Mouse (Mus musculus) kidney, embryonic 15.5 days (tissue): Measurements from ENCODE around the gene Eif5. TPM values are rescaled to one million over a fixed set of nuclear protein-coding genes. Genes with fewer than 3 reads are reported as not detected.

Experiments
- ATAC-seq: fragments of 200-750 bp; cut with Nextera tagmentation; replicated peaks from 2 replicates; pipeline ENCODE4 v1.8.0; 2017; ENCODE audit warnings: moderate TSS enrichment; ENCODE audit not compliant: low FRiP score
- H3K27ac ChIP-seq: fragments of 300-500 bp; sonication (generic); 2 replicates; pipeline ENCODE4 v1.5.1; 2015; ENCODE audit warnings: mild to moderate bottlenecking, inconsistent platforms
- H3K27me3 ChIP-seq: fragments of 300-500 bp; sonication (generic); 2 replicates; pipeline ENCODE4 v1.6.1; 2015; ENCODE audit warnings: inconsistent platforms
- H3K36me3 ChIP-seq: fragments of 300-500 bp; sonication (generic); 2 replicates; pipeline ENCODE4 v1.6.1; 2015; ENCODE audit warnings: inconsistent platforms
- H3K4me1 ChIP-seq: fragments of 300-500 bp; sonication (generic); 2 replicates; pipeline ENCODE4 v1.6.1; 2015; ENCODE audit warnings: inconsistent platforms
- H3K4me2 ChIP-seq: fragments of 300-500 bp; sonication (generic); 2 replicates; pipeline ENCODE4 v1.6.1; 2015; ENCODE audit warnings: moderate library complexity, mild to moderate bottlenecking, inconsistent platforms
- H3K4me3 ChIP-seq: fragments of 300-500 bp; sonication (generic); replicated peaks from 2 replicates; pipeline ENCODE4 v1.5.1; 2015; ENCODE audit warnings: mild to moderate bottlenecking, inconsistent platforms
- H3K9ac ChIP-seq: fragments of 300-500 bp; sonication (generic); 2 replicates; pipeline ENCODE4 v1.6.1; 2015; ENCODE audit warnings: mild to moderate bottlenecking, inconsistent platforms
- H3K9me3 ChIP-seq: fragments of 300-500 bp; sonication (generic); replicated peaks from 2 replicates; pipeline ENCODE4 v1.6.1; 2016; ENCODE audit warnings: inconsistent platforms
- WGBS: fragments of 180-500 bp; shearing (Covaris S2); methylation state at CpG from one replicate; pipeline ENCODE4 v1.1.7; 2015; ENCODE audit warnings: mixed read lengths; 5-methylcytosine and 5-hydroxymethylcytosine counted together
- polyA plus RNA-seq: library from polyadenylated mRNA; unstranded; fragments of >200 nt; fragmentation: Nextera tagmentation; extraction: Ambion mirVana; gene quantifications from 2 replicates; pipeline ENCODE4 v1.2.1, GENCODE M21; 2015

The Eif5 gene
- polyA plus RNA-seq, 1 experiment from 2014 or later = 577 TPM

DNA sequence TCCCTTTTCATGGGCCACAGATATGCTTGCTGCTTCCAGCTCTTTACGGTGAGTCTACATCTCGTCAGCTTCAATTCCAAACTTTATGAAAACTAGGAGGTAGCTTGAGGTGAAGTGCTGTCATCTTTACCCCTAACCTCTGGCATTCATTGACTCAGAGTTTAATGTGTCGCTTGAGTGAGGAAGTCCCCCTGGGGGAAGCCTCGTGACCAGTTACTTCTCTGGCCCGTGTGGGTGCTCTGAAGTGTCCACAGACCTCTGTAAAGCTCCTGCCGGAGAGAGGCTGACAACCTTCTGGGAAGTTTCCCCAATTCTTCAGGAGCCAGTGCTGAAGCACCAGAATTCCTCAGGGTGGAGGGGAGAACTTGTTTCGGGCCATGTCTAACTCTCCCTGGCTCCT, 34.6 kb downstream of the Eif5 start:
- peak overlapping the region; percentile 78 for H3K4me2 ChIP-seq
- no peak overlapping the region for H3K9ac ChIP-seq
- 60% methylated on average over 7 of the region's 7 CpGs for WGBS
- H3K4me3 ChIP-seq = peak overlapping the region; percentile 90; the same call in 1 of the 2 replicates
- peak overlapping the region; percentile 97 for H3K27ac ChIP-seq
- H3K9me3 ChIP-seq = no peaks in the 10 kb centered on the region
- peaks cover 39% of the 10 kb centered on the region for H3K4me1 ChIP-seq
- H3K27me3 ChIP-seq = no peaks in the 10 kb centered on the region
- H3K36me3 ChIP-seq = no peaks in the 10 kb centered on the region
- ATAC-seq = no peak

DNA sequence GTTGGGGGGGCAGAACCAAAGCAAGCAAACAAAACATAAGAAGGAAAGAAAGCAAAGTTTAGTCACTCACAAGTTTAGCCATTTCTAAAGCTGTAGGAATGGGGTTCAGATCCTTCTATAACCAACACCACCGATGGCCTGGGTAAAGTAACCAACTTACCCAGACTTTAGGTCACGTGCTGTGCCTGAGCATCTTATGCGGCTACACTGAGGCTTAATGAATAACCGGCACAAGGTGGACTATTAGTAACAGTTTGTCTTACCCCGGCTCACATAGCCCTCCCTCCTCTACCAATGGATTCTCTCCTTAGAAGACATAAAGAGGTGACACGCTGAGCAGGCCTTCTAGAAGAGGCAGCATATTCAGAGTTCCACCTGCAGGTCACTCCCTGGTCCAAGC, 35.5 kb downstream of the Eif5 start:
- peaks cover 39% of the 10 kb centered on the region for H3K4me1 ChIP-seq
- WGBS = 39% methylated on average over 6 of the region's 6 CpGs
- no peaks in the 10 kb centered on the region for H3K36me3 ChIP-seq
- H3K4me2 ChIP-seq = peak overlapping the region; percentile 78
- 0 out of 2 replicates have a peak, but pooled peaks have one; percentile 26 for ATAC-seq
- no peaks in the 10 kb centered on the region for H3K27me3 ChIP-seq
- H3K27ac ChIP-seq = peak overlapping the region; percentile 97
- H3K4me3 ChIP-seq = peak overlapping the region; percentile 90
- peak overlapping the region; percentile 43 for H3K9ac ChIP-seq
- H3K9me3 ChIP-seq = no peaks in the 10 kb centered on the region

DNA sequence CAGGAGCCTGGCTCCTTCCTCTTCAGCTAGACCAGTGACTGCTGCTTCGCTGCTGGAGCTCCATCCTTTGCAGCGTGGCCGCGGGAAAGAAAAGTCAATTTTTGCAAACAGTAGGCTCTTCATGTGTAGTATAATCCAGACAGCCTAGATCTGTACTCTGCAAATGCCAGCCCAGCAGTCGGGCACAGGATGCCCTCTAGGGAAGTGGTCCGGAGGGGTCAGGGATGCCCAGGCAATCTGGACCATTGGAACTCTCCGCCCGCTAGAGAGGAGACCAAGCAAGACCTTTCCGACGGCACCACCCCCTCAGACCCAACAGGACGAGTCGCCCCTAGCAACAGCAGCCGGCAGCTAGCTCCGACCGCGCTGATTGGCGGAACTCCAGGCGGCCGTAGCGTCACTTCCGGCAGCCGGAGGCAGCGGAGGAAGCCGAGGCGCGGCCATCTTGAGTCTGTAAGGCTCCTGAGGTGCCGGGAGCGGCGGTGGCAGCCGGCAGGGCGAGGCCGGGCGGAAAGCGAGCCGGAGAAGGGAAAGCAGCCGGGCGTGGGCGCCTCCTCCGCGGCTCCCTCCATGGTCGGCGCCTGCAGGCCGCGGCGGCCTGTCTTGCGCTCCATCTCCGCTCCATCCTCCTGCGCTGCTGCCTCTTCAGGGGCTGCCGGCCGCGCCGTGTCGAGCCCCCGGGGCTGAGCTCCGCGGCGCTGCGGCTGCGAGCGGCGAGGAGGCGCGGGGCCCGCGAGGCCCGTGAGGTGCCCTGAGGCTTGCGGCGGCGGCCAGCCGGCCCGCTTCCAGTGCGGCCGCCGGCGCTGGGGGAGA, 36.5 kb downstream of the Eif5 start, which contains the start of gene Mark3:
Mark3 (plus strand) TSS at position 450 of the 813 bp plus-strand sequence.
- H3K4me3 ChIP-seq = peak within 1 kb of the TSS; percentile 90
- peaks cover 39% of the 10 kb centered on the region for H3K4me1 ChIP-seq
- no peaks in the 10 kb centered on the region for H3K36me3 ChIP-seq
- H3K27me3 ChIP-seq = no peaks in the 10 kb centered on the region
- WGBS = under 1% methylated on average over 74 of the region's 75 CpGs
- peak; percentile 98 for ATAC-seq
- no peaks in the 10 kb centered on the region for H3K9me3 ChIP-seq
- H3K27ac ChIP-seq = peak within 1 kb of the TSS; percentile 97
- H3K4me2 ChIP-seq = peak within 1 kb of the TSS; percentile 78
- H3K9ac ChIP-seq = peak within 1 kb of the TSS; percentile 99

DNA sequence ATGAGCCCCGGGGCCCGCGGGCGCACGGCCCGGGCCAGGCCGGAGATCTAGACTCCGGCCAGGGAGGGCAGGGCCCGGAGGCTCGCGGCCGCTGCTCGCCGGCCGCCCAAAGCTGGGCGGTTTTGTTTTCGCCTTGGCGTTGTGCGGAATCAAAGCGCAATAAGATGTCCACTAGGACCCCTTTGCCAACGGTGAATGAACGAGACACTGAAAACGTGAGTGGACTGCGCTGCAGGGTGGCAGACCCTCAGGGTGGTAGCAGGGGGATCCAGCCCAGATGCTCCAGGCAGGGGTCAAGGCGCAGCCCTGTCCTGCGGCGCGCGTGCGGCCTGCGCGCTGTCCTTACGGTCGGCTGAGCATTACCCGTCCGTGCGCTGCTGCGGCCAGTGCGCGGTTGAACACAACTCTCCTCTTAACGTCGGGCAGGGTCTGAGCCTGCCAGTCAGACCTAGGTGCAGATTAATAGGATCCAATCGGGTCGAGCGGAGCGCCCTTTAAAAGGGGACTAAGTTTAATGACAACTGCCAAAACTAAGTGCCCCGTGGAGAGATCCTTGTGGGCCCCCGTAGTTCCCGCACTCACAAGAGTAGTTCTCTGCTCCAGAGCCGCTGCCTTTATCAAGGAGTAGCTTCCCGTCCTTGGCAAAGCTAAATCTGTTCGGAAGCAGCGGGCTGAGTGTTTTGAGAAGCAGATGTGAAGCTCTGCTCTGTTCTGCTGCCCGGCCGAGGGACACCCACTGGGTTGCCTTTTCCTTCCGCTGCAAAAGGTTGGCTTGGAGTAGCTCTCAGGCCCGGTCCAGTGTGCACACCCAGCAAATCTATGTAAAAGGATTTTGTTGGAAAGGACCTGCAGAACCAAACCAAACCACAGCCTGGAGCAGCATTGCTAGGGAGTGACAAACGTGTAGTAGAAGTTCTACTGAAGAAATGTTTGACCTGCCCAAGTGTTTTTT, 37.3 kb downstream of the Eif5 start:
- Histone ChIP-seq H3K27me3 (no peaks in the 10 kb centered on the region), H3K4me3 (peak overlapping the region; percentile 90), H3K4me2 (peak overlapping the region; percentile 78), H3K9ac (peak overlapping the region; percentile 99), H3K9me3 (no peaks in the 10 kb centered on the region), H3K4me1 (peaks cover 39% of the 10 kb centered on the region), H3K27ac (peak overlapping the region; percentile 97), H3K36me3 (no peaks in the 10 kb centered on the region)
- under 1% methylated on average over 58 of the region's 58 CpGs for WGBS
- ATAC-seq = peak; percentile 44

DNA sequence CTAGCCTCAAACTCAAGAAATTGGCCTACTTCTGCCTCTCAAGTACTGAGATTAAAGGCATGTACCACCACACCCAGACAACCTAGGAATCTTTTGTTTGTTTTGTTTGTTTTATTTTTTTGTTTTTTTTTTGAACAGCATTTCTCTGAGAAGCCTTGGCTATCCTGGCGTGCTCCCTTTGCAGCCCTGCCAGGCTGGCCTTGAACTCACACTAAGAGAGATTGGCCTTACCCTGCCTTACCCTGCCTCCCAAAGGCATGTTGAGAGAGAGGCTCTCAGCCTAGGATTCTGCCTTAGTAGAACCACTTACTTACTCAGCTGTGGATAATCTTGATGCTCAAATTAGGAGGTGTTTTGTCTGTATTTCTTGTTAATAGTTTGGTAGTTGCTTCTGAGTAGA, 45.2 kb downstream of the Eif5 start:
- WGBS = 84% methylated on average over 1 of the region's 1 CpGs
- Histone ChIP-seq H3K27me3 (no peaks in the 10 kb centered on the region), H3K4me1 (no peaks in the 10 kb centered on the region), H3K9me3 (no peaks in the 10 kb centered on the region), H3K27ac (no peak overlapping the region), H3K4me2 (no peak overlapping the region), H3K36me3 (0 out of 2 replicates have a peak, but pooled peaks cover 2% of the 10 kb centered on the region), H3K4me3 (no peak overlapping the region), H3K9ac (no peak overlapping the region)
- ATAC-seq = no peak

DNA sequence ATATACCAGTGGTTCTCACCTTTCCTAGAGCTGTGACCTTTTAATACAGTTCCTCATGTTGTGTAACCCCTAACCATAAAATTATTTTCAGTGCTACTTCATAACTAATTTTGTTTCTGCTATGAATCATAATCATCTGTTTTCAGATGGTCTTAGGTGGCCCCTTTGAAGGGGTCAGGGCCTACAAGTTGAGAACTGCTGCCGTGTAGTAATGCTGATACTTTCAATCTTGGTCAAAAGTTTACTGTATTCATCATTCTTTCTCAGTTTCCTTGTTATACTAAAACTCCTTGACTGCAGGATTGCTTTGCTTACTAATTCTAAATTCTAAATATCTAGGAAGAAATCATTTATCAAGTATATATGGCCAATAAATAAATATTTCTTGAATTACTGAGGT, 46.6 kb downstream of the Eif5 start:
- Histone ChIP-seq H3K4me3 (no peak overlapping the region), H3K27me3 (no peaks in the 10 kb centered on the region), H3K9me3 (no peaks in the 10 kb centered on the region), H3K27ac (no peak overlapping the region), H3K4me2 (no peak overlapping the region), H3K9ac (no peak overlapping the region), H3K4me1 (no peaks in the 10 kb centered on the region), H3K36me3 (0 out of 2 replicates have a peak, but pooled peaks cover 3% of the 10 kb centered on the region)
- ATAC-seq = no peak
- 75% methylated on average over 1 of the region's 1 CpGs for WGBS

DNA sequence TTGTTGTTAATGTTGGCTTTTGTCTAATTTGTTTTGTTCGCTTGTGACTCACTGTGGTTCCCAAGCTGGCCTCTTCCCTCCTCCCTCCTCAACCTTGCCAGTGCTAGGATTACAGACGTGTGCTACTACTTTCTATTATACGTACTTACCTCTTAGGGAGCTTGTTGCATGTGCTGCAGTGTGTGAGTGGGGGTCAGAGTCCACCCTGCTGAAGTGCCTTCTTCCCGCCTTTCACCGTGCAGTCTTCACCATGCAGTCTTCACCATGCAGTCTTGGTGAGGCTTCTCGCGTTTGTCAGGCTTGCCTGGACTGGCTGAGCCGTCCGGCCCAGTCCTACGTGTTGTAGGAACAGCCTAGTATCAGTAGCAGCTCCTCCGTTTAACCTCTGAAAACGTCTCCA, 49.4 kb downstream of the Eif5 start:
- H3K4me3 ChIP-seq = no peak overlapping the region
- H3K9ac ChIP-seq = no peak overlapping the region
- no peak for ATAC-seq
- no peaks in the 10 kb centered on the region for H3K27me3 ChIP-seq
- H3K27ac ChIP-seq = no peak overlapping the region
- no peak overlapping the region for H3K4me2 ChIP-seq
- H3K9me3 ChIP-seq = no peaks in the 10 kb centered on the region
- 0 out of 2 replicates have a peak, but pooled peaks cover 3% of the 10 kb centered on the region for H3K36me3 ChIP-seq
- H3K4me1 ChIP-seq = no peaks in the 10 kb centered on the region
- WGBS = 79% methylated on average over 12 of the region's 12 CpGs

DNA sequence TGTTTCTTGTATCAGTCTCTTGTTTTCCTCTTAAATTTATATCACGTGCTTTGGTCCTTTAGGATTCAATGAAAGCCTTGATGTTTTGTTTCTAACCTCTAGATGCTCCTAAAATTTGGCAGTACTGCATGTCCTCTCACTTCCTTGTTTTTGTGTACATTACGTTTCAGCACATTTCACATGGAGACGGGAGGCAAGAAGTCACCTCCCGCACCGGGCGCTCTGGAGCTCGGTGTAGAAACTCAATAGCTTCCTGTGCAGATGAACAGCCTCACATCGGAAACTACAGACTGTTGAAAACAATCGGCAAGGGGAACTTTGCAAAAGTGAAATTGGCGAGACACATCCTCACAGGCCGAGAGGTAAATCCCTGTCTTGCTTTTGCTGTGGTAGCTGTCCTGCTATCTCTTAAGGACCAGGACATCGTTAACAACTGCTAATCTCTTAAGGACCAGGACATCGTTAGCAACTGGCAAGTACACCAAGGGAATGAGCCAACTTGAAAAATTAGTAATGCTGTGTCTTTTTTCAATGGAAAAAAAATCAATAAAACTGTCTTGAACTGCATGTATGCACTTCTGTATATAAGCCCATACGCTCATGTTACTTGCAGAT, 54.7 kb downstream of the Eif5 start:
- H3K27ac ChIP-seq = no peak overlapping the region

DNA sequence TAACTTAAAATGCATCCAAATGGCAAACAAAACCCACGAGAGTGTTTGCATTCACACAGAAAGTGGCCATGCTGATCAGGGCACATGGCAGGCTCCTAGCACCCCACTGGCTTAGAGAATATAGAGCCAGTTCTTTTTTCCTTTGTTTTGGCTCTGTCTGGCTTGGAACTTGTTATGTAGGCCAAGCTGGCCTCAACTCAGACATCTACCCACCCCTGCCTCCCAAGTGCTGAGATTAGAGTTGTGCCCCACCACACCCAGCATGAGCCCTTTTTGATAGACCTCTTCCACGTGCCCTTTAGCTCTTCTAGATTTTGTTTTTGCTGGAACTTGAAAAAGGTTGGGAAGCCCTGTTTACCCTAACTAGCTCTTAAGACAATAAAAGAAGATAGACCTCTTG, 56.0 kb downstream of the Eif5 start:
- no peaks in the 10 kb centered on the region for H3K4me1 ChIP-seq
- no peaks in the 10 kb centered on the region for H3K27me3 ChIP-seq
- peaks cover 60% of the 10 kb centered on the region for H3K36me3 ChIP-seq
- WGBS = 89% methylated on average over 2 of the region's 2 CpGs
- ATAC-seq = no peak
- no peaks in the 10 kb centered on the region for H3K9me3 ChIP-seq
- H3K27ac ChIP-seq = no peak overlapping the region
- H3K4me3 ChIP-seq = no peak overlapping the region
- H3K4me2 ChIP-seq = no peak overlapping the region
- H3K9ac ChIP-seq = no peak overlapping the region

More for the DNA sequence above, 54.7 kb downstream of the Eif5 start:
- Histone ChIP-seq H3K9ac (no peak overlapping the region), H3K4me1 (no peaks in the 10 kb centered on the region), H3K36me3 (peaks cover 50% of the 10 kb centered on the region), H3K9me3 (no peaks in the 10 kb centered on the region), H3K4me3 (no peak overlapping the region), H3K4me2 (no peak overlapping the region), H3K27me3 (no peaks in the 10 kb centered on the region)
- WGBS = 56% methylated on average over 14 of the region's 14 CpGs
- no peak for ATAC-seq
